Mouse (Mus musculus) layer of hippocampus, postnatal 10 days (tissue): ENCODE data around the gene Parp11. TPM values are rescaled to one million over a fixed set of nuclear protein-coding genes. Genes with fewer than 3 reads are reported as not detected.
"Not testable (repeated sequence)": the region's sequence is repeated elsewhere in the genome, so short reads cannot be mapped to it uniquely, and the experiment has no call there.

ENCODE experiments used
- DNase-seq, 2 experiments: peaks; one replicate each; pipeline ENCODE4 v3.0.0; 2021; ENCODE audit warnings: low spot score in 2 of 2
- total RNA-seq, 2 experiments: library from RNA; stranded (reverse); gene quantifications; 2 replicates each; pipeline ENCODE4 v1.2.3; 2021

Parp11 gene
- total RNA-seq, 2 experiments from 2014 or later: 44.7 to 46.0 TPM

GRCm38 (mm10) chr6:127495251-127495650 is 48.6 kb downstream of the Parp11 start:
- DNase-seq: no peak

- no peak for DNase-seq
Observed at GRCm38 (mm10) chr6:127495876-127496275, 49.2 kb downstream of the Parp11 start.

GRCm38 (mm10) chr6:127496841-127497656 is 50.4 kb downstream of the Parp11 start:
- peak in 1 of 2 experiments; percentile 34 for DNase-seq

- DNase-seq: no peak
Observed at GRCm38 (mm10) chr6:127500119-127500518, 53.5 kb downstream of the Parp11 start.

GRCm38 (mm10) chr6:127500806-127501205 is 54.2 kb downstream of the Parp11 start:
- no peak for DNase-seq

DNA sequence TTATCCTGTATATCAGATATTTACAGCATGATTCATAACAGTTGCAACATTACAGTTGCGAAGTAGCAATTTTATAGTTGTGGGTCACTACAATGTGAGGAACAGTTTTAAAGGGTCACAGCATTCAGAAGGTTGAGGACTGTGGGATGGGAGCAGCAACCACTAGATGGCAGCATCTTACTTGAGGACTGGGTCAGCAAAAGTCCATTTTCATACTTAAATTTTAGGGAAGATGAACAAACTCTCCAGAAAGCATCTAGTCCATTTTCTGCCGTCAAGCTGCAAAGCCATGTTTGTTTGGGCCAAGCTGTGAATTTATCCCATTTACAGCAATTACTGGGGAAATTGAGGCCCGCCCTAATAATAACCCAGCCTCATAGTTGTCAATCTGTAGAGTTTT is 55.9 kb downstream of the Parp11 start:
- peak; percentile 63 to 65 for DNase-seq

- not testable (repeated sequence) for DNase-seq
Observed at GRCm38 (mm10) chr6:127513776-127514175, 67.1 kb downstream of the Parp11 start.

GRCm38 (mm10) chr6:127521176-127521575 is 74.5 kb downstream of the Parp11 start:
- DNase-seq: no peak

DNA sequence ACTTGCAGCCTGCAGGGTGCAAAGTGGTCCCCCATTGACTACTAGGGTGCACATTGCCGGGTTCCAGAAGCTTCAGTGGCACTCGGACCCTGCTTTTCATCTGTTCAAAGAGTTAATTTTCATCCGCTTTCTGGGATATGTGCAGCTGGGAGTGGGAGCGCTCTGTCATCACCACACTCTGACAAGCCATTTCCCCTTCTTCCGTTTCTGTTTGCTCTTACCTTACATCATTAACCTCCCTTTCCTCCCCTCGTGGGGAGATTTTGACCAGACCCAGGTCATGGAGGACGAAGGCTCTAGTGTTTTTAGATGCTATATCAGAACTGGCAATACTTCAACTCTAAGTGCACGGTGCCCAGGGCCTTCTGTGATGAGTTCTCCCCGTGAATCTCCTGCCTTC is 75.7 kb downstream of the Parp11 start:
- DNase-seq: no peak

- peak; percentile 68 to 75 for DNase-seq
Observed at GRCm38 (mm10) chr6:127524442-127524841, 77.8 kb downstream of the Parp11 start.

- no peak for DNase-seq
Observed at GRCm38 (mm10) chr6:127528625-127529024, 82.0 kb downstream of the Parp11 start.

GRCm38 (mm10) chr6:127529451-127529850 is 82.8 kb downstream of the Parp11 start:
- DNase-seq: peak; percentile 63 to 68

- DNase-seq: no peak
Observed at GRCm38 (mm10) chr6:127530206-127530605, 83.6 kb downstream of the Parp11 start.

DNA sequence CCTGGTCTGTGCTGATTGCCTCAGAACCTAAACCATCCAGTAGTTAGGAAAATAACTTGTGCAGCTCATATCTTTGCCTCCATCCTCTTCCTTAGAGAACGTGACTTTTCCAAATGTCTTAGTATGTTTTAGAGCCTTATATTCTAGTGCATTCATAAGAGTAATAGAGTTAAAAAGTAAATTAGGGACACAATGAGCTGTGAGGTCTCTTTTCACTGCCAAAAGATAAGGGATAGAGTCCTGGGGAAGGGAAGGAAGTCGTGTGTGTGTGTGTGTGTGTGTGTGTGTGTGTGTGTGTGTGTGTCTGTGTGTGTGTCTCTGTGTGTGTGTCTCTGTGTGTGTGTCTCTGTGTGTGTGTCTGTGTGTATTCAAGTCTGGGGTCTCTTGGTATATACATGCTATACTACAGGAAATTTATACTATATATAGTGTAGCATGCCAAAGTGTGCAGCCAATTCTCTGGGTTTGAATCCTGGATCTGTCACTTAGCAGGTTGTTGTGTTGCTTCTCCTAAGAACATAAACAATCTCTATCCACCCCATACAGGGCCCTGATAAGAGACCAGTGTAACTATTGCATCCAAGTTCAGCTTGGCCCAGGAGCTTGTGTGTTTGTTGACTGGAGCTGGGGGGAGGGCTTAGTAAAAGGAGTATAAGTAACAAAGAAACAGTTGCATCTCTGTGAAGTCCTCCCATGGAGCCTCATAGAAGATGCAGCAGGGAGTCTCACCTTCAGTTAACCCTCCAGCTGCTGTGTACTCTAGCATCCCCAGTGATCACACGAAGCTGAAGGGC is 85.0 kb downstream of the Parp11 start:
- no peak for DNase-seq

DNA sequence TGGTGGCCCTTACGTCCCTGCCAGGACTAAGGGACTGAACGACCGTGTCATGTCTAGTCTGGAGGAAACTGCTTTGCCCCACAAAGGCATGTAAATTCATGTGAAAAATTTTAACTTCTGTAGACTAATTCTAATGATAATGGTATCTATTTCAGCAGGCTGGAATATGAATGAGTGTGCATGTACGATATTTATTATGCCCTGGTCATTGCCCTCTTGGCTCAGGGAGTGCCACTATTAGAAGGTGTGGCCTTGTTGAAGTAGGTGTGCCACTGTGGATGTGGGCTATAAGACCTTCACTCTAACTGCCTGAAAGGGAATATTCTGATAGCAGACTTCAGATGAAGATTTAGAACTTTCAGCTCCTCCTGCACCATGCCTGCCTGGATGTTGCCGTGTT is 85.7 kb downstream of the Parp11 start:
- no peak for DNase-seq

GRCm38 (mm10) chr6:127533766-127534165 is 87.1 kb downstream of the Parp11 start:
- no peak for DNase-seq

GRCm38 (mm10) chr6:127537035-127537434 is 90.4 kb downstream of the Parp11 start:
- DNase-seq: no peak

GRCm38 (mm10) chr6:127538118-127538517 is 91.5 kb downstream of the Parp11 start:
- DNase-seq: no peak

GRCm38 (mm10) chr6:127539226-127539625 is 92.6 kb downstream of the Parp11 start:
- no peak for DNase-seq

- no peak for DNase-seq
Observed at GRCm38 (mm10) chr6:127539659-127540058, 93.0 kb downstream of the Parp11 start.

DNA sequence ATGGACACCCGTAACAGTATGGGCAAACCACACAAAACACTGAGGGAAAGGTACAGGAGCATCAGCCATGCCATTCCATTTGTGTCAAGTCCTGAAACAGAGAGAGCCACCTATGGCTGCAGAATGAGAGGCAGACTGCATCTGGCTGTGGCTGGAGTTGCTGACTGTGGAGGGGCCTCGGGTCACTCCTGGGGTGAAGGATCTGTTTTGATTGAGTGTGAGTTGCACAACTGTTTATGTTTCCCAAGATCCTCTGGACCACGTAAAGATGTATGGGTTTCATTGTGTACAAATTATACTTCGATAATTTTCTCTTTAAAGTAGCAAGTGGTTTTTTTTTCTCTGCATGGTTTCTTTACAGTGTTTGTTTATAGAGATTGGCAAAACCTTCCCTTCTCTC is 93.9 kb downstream of the Parp11 start:
- no peak for DNase-seq
